Mouse (Mus musculus): ENCODE data around the gene Eif2b4.
A peak's percentile ranks its signal among the peaks of the same experiment; 100 is the strongest.
"Not testable (repeated sequence)": the region's sequence is repeated elsewhere in the genome, so short reads cannot be mapped to it uniquely, and the experiment has no call there.

Eif2b4 gene

GRCm38 (mm10) chr5:31192939-31193630 is at the start of gene Eif2b4, which contains the start of gene Snx17:
Gene Eif2b4 (minus strand): TSS chr5:31193430.
Gene Snx17 (plus strand): TSS chr5:31193227.
- peak; percentile 78 for DNase-seq (ENCODE audit: extremely low read depth, low read depth, low spot score)

GRCm38 (mm10) chr5:31242191-31242590 is 49.0 kb upstream of the Eif2b4 start:
- DNase-seq (ENCODE audit: extremely low read depth, low read depth, low spot score): no peak

GRCm38 (mm10) chr5:31241522-31242034 is 48.3 kb upstream of the Eif2b4 start:
- no peak for DNase-seq (ENCODE audit: extremely low read depth, low read depth, low spot score)

- no peak for DNase-seq (ENCODE audit: extremely low read depth, low read depth, low spot score)
Observed at GRCm38 (mm10) chr5:31240637-31241521, 47.6 kb upstream of the Eif2b4 start, which contains the start of the genes Nrbp1 and Gm9970. Gene Nrbp1 (plus strand): TSS chr5:31240864. Gene Gm9970 (minus strand): TSS chr5:31241232.

GRCm38 (mm10) chr5:31226641-31227040 is 33.4 kb upstream of the Eif2b4 start:
- no peak for DNase-seq (ENCODE audit: extremely low read depth, low read depth, low spot score)

GRCm38 (mm10) chr5:31222696-31223095 is 29.5 kb upstream of the Eif2b4 start:
- no peak for DNase-seq (ENCODE audit: extremely low read depth, low read depth, low spot score)

- no peak for DNase-seq (ENCODE audit: extremely low read depth, low read depth, low spot score)
Observed at GRCm38 (mm10) chr5:31221304-31221945, 28.2 kb upstream of the Eif2b4 start.

- no peak for DNase-seq (ENCODE audit: extremely low read depth, low read depth, low spot score)
Observed at GRCm38 (mm10) chr5:31220448-31221303, 27.4 kb upstream of the Eif2b4 start, which contains the start of gene Ppm1g. Gene Ppm1g (minus strand): TSS chr5:31220687.

- DNase-seq (ENCODE audit: extremely low read depth, low read depth, low spot score): no peak
Observed at GRCm38 (mm10) chr5:31219911-31220447, 26.7 kb upstream of the Eif2b4 start.

GRCm38 (mm10) chr5:31219474-31219873 is 26.2 kb upstream of the Eif2b4 start:
- no peak for DNase-seq (ENCODE audit: extremely low read depth, low read depth, low spot score)

- DNase-seq (ENCODE audit: extremely low read depth, low read depth, low spot score): no peak
Observed at GRCm38 (mm10) chr5:31219070-31219469, 25.8 kb upstream of the Eif2b4 start.

- DNase-seq (ENCODE audit: extremely low read depth, low read depth, low spot score): no peak
Observed at GRCm38 (mm10) chr5:31218294-31218693, 25.1 kb upstream of the Eif2b4 start.

- DNase-seq (ENCODE audit: extremely low read depth, low read depth, low spot score): not testable (repeated sequence)
Observed at GRCm38 (mm10) chr5:31216554-31216953, 23.3 kb upstream of the Eif2b4 start.

GRCm38 (mm10) chr5:31204421-31204820 is 11.2 kb upstream of the Eif2b4 start:
- no peak for DNase-seq (ENCODE audit: extremely low read depth, low read depth, low spot score)

GRCm38 (mm10) chr5:31203866-31204265 is 10.6 kb upstream of the Eif2b4 start:
- no peak for DNase-seq (ENCODE audit: extremely low read depth, low read depth, low spot score)

GRCm38 (mm10) chr5:31202933-31203332 is 9.7 kb upstream of the Eif2b4 start:
- DNase-seq (ENCODE audit: extremely low read depth, low read depth, low spot score): no peak

- DNase-seq (ENCODE audit: extremely low read depth, low read depth, low spot score): peak; percentile 91
Observed at GRCm38 (mm10) chr5:31201742-31202590, 8.7 kb upstream of the Eif2b4 start, which contains the start of gene Zfp513. Gene Zfp513 (minus strand): TSS chr5:31202303.

- no peak for DNase-seq (ENCODE audit: extremely low read depth, low read depth, low spot score)
Observed at GRCm38 (mm10) chr5:31201042-31201741, 8.0 kb upstream of the Eif2b4 start.

Measured in fat pad, adult 2 months (tissue).